Mouse (Mus musculus): ENCODE data around the gene Dytn. TPM values are rescaled to one million over a fixed set of nuclear protein-coding genes. Genes with fewer than 3 reads are reported as not detected.

The Dytn gene
- not detected in 2 replicates for polyA plus RNA-seq (2014; fragmentation: Nextera tagmentation; extraction: Ambion mirVana)

DNA sequence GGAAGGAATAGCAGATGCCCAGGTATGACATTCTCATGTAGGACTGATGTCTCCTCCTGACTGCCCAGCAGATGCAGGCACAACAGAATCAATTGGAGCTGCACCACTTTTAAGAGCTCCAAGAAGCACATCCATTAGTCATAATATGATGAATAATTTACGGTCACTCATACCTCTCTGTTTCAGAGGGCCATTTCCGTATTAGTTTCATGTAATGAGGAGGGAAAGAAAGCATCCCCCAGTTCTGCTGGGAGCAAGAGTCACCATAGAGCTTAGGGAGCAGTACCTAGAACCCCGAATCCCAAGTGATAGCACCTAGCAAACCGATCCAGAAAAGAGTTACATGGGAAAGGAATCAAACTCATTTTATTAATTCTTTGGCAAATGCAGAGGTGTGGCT lies at the start of gene Dytn:
Gene Dytn, minus strand, starts transcription at position 101 of the 400 bp plus-strand sequence.
- DNase-seq (ENCODE audit: low spot score) (no peak), ATAC-seq (ENCODE audit: low FRiP score) (no peak)
- Histone ChIP-seq H3K4me1 (replicated peaks; ENCODE audit: control insufficient read depth, insufficient read depth, low read length) (no peaks in the 10 kb centered on the region), H3K4me2 (replicated peaks; ENCODE audit: low read depth, low read length) (no peak within 1 kb of the TSS), H3K36me3 (ENCODE audit: control insufficient read depth, insufficient read depth, low read length) (no peaks in the 10 kb centered on the region), H3K27me3 (ENCODE audit: control insufficient read depth, insufficient read depth, low read length) (no peaks in the 10 kb centered on the region), H3K4me3 (ENCODE audit: low read depth, low read length) (no peak within 1 kb of the TSS), H3K9me3 (ENCODE audit: control insufficient read depth, low read length) (no peaks in the 10 kb centered on the region), H3K27ac (ENCODE audit: low read depth, low read length) (no peak within 1 kb of the TSS), H3K9ac (ENCODE audit: low read depth, low read length) (no peak within 1 kb of the TSS)
- 94% methylated on average over 4 of the region's 4 CpGs for WGBS

DNA sequence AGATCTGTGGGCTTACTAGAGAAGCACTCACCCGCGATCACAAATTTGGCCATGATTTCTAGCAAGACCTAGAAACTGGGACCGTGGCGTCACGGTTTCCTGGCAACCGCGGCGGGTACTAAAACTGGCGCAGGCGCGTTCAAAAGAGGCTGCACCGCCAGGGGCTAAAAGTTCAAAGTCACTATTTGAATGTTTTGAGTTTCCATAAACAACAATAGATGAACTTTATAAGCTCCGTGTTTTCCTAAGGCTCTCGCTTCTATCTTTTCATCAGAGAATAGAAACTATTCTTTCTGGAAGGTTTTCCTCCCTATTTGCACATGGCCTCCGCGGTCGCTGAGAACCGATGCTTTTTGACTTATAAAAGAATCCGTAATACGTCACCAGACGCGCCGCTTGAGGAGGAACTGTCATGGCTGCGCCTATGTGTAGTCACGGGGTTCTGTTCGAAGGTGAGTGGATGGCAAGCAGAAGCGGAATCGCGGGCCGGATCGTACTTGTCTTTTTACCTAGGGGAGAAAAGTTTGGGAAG lies 43.6 kb upstream of the Dytn start, which contains the start of the genes Mdh1b and Fastkd2:
Gene Mdh1b, minus strand, starts transcription at position 79 of the 532 bp plus-strand sequence.
Gene Fastkd2, plus strand, starts transcription at position 375 of the 532 bp plus-strand sequence.
- DNase-seq (ENCODE audit: low spot score): peak; percentile 91
- Histone ChIP-seq H3K4me3 (ENCODE audit: low read depth, low read length) (peak within 1 kb of the TSS; percentile 63), H3K4me2 (replicated peaks; ENCODE audit: low read depth, low read length) (peak within 1 kb of the TSS; percentile 46), H3K27me3 (ENCODE audit: control insufficient read depth, insufficient read depth, low read length) (no peaks in the 10 kb centered on the region), H3K9me3 (ENCODE audit: control insufficient read depth, low read length) (no peaks in the 10 kb centered on the region), H3K9ac (ENCODE audit: low read depth, low read length) (peak within 1 kb of the TSS; percentile 60), H3K36me3 (ENCODE audit: control insufficient read depth, insufficient read depth, low read length) (no peaks in the 10 kb centered on the region), H3K27ac (ENCODE audit: low read depth, low read length) (no peak within 1 kb of the TSS), H3K4me1 (replicated peaks; ENCODE audit: control insufficient read depth, insufficient read depth, low read length) (peaks cover 2% of the 10 kb centered on the region; the same call in 1 of the 2 replicates)
- WGBS: 0% methylated on average over 31 of the region's 31 CpGs
- ATAC-seq (ENCODE audit: low FRiP score): peak; percentile 95

GRCm38 (mm10) chr1:63729796-63730195 lies 43.1 kb upstream of the Dytn start:
- no peaks in the 10 kb centered on the region for H3K27me3 ChIP-seq (ENCODE audit: control insufficient read depth, insufficient read depth, low read length)
- peaks cover 2% of the 10 kb centered on the region; the same call in 1 of the 2 replicates for H3K4me1 ChIP-seq (replicated peaks; ENCODE audit: control insufficient read depth, insufficient read depth, low read length)
- no peaks in the 10 kb centered on the region for H3K36me3 ChIP-seq (ENCODE audit: control insufficient read depth, insufficient read depth, low read length)
- H3K9me3 ChIP-seq (ENCODE audit: control insufficient read depth, low read length): no peaks in the 10 kb centered on the region
- peak overlapping the region; percentile 45 for H3K4me2 ChIP-seq (replicated peaks; ENCODE audit: low read depth, low read length)
- DNase-seq (ENCODE audit: low spot score) (no peak), ATAC-seq (ENCODE audit: low FRiP score) (no peak; the same call in 1 of the 2 replicates)
- H3K27ac ChIP-seq (ENCODE audit: low read depth, low read length): no peak overlapping the region
- H3K9ac ChIP-seq (ENCODE audit: low read depth, low read length): peak overlapping the region; percentile 43; the same call in 1 of the 2 replicates
- peak overlapping the region; percentile 63 for H3K4me3 ChIP-seq (ENCODE audit: low read depth, low read length)
- 40% methylated on average over 8 of the region's 8 CpGs for WGBS

DNA sequence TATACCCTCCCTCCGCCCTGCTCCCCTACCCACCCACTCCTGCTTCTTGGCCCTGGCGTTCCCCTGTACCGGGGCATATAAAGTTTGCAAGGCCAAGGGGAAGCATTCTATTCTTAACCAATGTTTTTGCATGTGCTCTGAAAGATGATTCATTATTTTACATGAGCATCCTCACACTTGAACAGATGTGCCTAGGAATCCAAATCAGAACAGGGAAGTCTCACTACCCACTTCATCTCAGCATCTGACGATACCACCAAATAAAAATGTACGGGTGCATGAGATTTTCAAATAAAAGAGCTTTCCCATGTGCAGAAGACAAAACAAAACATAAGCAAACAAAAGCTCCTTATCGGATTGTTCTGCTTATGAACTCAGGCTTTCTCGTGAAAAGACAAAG lies 33.4 kb upstream of the Dytn start:
- Histone ChIP-seq H3K4me2 (replicated peaks; ENCODE audit: low read depth, low read length) (no peak overlapping the region), H3K9ac (ENCODE audit: low read depth, low read length) (no peak overlapping the region), H3K4me1 (replicated peaks; ENCODE audit: control insufficient read depth, insufficient read depth, low read length) (no peaks in the 10 kb centered on the region), H3K27ac (ENCODE audit: low read depth, low read length) (no peak overlapping the region), H3K36me3 (ENCODE audit: control insufficient read depth, insufficient read depth, low read length) (no peaks in the 10 kb centered on the region), H3K4me3 (ENCODE audit: low read depth, low read length) (no peak overlapping the region), H3K9me3 (ENCODE audit: control insufficient read depth, low read length) (no peaks in the 10 kb centered on the region), H3K27me3 (ENCODE audit: control insufficient read depth, insufficient read depth, low read length) (no peaks in the 10 kb centered on the region)
- ATAC-seq (ENCODE audit: low FRiP score): no peak
- DNase-seq (ENCODE audit: low spot score): no peak
- 84% methylated on average over 7 of the region's 7 CpGs for WGBS

DNA sequence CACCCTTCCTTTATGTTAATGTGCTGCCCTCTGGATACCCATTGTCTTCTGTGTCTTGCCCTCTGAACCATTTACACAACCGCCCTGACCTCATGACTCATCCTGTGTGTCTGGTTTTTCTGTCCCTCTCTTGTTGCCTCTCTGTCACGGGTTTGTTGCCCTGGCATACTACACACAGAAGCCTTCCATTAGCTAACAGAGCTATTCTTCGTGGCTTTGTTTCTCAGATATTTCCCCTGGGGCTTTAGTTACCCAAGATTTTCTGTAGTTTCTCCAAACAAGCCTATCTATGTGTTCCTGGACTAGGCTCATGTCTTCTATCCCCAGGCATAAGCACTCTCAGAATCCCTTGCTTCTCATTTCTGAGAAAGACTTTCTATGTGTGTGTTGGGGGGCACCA lies 22.1 kb upstream of the Dytn start:
- Histone ChIP-seq H3K9ac (ENCODE audit: low read depth, low read length) (no peak overlapping the region), H3K9me3 (ENCODE audit: control insufficient read depth, low read length) (no peaks in the 10 kb centered on the region), H3K4me1 (replicated peaks; ENCODE audit: control insufficient read depth, insufficient read depth, low read length) (no peaks in the 10 kb centered on the region), H3K27ac (ENCODE audit: low read depth, low read length) (no peak overlapping the region), H3K27me3 (ENCODE audit: control insufficient read depth, insufficient read depth, low read length) (no peaks in the 10 kb centered on the region), H3K36me3 (ENCODE audit: control insufficient read depth, insufficient read depth, low read length) (no peaks in the 10 kb centered on the region), H3K4me3 (ENCODE audit: low read depth, low read length) (no peak overlapping the region), H3K4me2 (replicated peaks; ENCODE audit: low read depth, low read length) (no peak overlapping the region)
- 62% methylated on average over 3 of the region's 3 CpGs for WGBS
- ATAC-seq (ENCODE audit: low FRiP score) (no peak), DNase-seq (ENCODE audit: low spot score) (no peak)

- H3K27me3 ChIP-seq (ENCODE audit: control insufficient read depth, insufficient read depth, low read length): no peaks in the 10 kb centered on the region
- H3K36me3 ChIP-seq (ENCODE audit: control insufficient read depth, insufficient read depth, low read length): no peaks in the 10 kb centered on the region
- H3K9ac ChIP-seq (ENCODE audit: low read depth, low read length): no peak overlapping the region
- H3K9me3 ChIP-seq (ENCODE audit: control insufficient read depth, low read length): no peaks in the 10 kb centered on the region
- no peak overlapping the region for H3K27ac ChIP-seq (ENCODE audit: low read depth, low read length)
- H3K4me1 ChIP-seq (replicated peaks; ENCODE audit: control insufficient read depth, insufficient read depth, low read length): no peaks in the 10 kb centered on the region
- no peak for DNase-seq (ENCODE audit: low spot score)
- no peak for ATAC-seq (ENCODE audit: low FRiP score)
- no peak overlapping the region for H3K4me2 ChIP-seq (replicated peaks; ENCODE audit: low read depth, low read length)
- 86% methylated on average over 5 of the region's 5 CpGs for WGBS
- no peak overlapping the region for H3K4me3 ChIP-seq (ENCODE audit: low read depth, low read length)
Observed at GRCm38 (mm10) chr1:63705733-63706132, 19.0 kb upstream of the Dytn start.

GRCm38 (mm10) chr1:63696861-63697260 lies 10.1 kb upstream of the Dytn start:
- Histone ChIP-seq H3K36me3 (ENCODE audit: control insufficient read depth, insufficient read depth, low read length) (no peaks in the 10 kb centered on the region), H3K9me3 (ENCODE audit: control insufficient read depth, low read length) (no peaks in the 10 kb centered on the region), H3K9ac (ENCODE audit: low read depth, low read length) (no peak overlapping the region), H3K4me3 (ENCODE audit: low read depth, low read length) (no peak overlapping the region), H3K4me1 (replicated peaks; ENCODE audit: control insufficient read depth, insufficient read depth, low read length) (no peaks in the 10 kb centered on the region), H3K4me2 (replicated peaks; ENCODE audit: low read depth, low read length) (no peak overlapping the region), H3K27me3 (ENCODE audit: control insufficient read depth, insufficient read depth, low read length) (no peaks in the 10 kb centered on the region), H3K27ac (ENCODE audit: low read depth, low read length) (no peak overlapping the region)
- 80% methylated on average over 3 of the region's 3 CpGs for WGBS
- ATAC-seq (ENCODE audit: low FRiP score): no peak
- DNase-seq (ENCODE audit: low spot score): no peak

DNA sequence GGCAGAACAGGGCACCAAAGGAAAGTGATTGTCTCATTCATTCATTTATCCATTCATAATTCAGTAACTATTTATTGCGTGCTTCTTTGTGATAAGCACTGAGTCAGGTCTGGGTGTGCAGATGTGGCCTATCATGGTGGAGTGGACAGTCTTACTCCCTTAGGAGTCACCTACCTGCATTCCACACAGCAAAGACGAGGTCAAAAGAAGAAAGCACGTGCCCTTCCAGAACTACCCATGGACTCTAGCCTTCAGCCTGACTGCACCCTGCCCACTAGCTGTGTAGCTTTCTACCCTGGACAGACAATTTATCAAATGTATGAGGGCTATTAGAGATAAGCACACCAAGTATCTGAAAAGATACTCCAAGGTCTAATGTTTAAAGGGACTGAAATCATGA lies 10.8 kb downstream of the Dytn start:
- Histone ChIP-seq H3K4me2 (replicated peaks; ENCODE audit: low read depth, low read length) (no peak overlapping the region), H3K36me3 (ENCODE audit: control insufficient read depth, insufficient read depth, low read length) (no peaks in the 10 kb centered on the region), H3K9ac (ENCODE audit: low read depth, low read length) (no peak overlapping the region), H3K27me3 (ENCODE audit: control insufficient read depth, insufficient read depth, low read length) (no peaks in the 10 kb centered on the region), H3K4me3 (ENCODE audit: low read depth, low read length) (no peak overlapping the region), H3K9me3 (ENCODE audit: control insufficient read depth, low read length) (no peaks in the 10 kb centered on the region), H3K4me1 (replicated peaks; ENCODE audit: control insufficient read depth, insufficient read depth, low read length) (no peaks in the 10 kb centered on the region), H3K27ac (ENCODE audit: low read depth, low read length) (no peak overlapping the region)
- no peak for ATAC-seq (ENCODE audit: low FRiP score)
- WGBS: 85% methylated on average over 3 of the region's 3 CpGs
- no peak for DNase-seq (ENCODE audit: low spot score)

- H3K4me1 ChIP-seq (replicated peaks; ENCODE audit: control insufficient read depth, insufficient read depth, low read length): peaks cover 3% of the 10 kb centered on the region; the same call in 1 of the 2 replicates
- H3K9ac ChIP-seq (ENCODE audit: low read depth, low read length): no peak overlapping the region
- H3K4me2 ChIP-seq (replicated peaks; ENCODE audit: low read depth, low read length): 0 out of 2 replicates have a peak overlapping the region, but pooled peaks have one; percentile 14
- H3K36me3 ChIP-seq (ENCODE audit: control insufficient read depth, insufficient read depth, low read length): no peaks in the 10 kb centered on the region
- H3K27ac ChIP-seq (ENCODE audit: low read depth, low read length): no peak overlapping the region
- H3K9me3 ChIP-seq (ENCODE audit: control insufficient read depth, low read length): no peaks in the 10 kb centered on the region
- WGBS: 3% methylated on average over 3 of the region's 3 CpGs
- no peak overlapping the region for H3K4me3 ChIP-seq (ENCODE audit: low read depth, low read length)
- ATAC-seq (ENCODE audit: low FRiP score): no peak
- peak; percentile 69 for DNase-seq (ENCODE audit: low spot score)
- H3K27me3 ChIP-seq (ENCODE audit: control insufficient read depth, insufficient read depth, low read length): no peaks in the 10 kb centered on the region
Observed at GRCm38 (mm10) chr1:63668852-63669160, 17.9 kb downstream of the Dytn start.
